Mouse (Mus musculus): ENCODE measurements around the gene Mup15.
"Not testable (repeated sequence)": the region's sequence is repeated elsewhere in the genome, so short reads cannot be mapped to it uniquely, and the experiment has no call there.

The Mup15 gene

GRCm38 (mm10) chr4:61439643-61440042 is at the start of gene Mup15:
Mup15 (minus strand) TSS chr4:61439743.
- not testable (repeated sequence) for DNase-seq

Data from liver (tissue).